Mouse (Mus musculus): ENCODE results near the gene Ctsl. TPM values are rescaled to one million over a fixed set of nuclear protein-coding genes. Genes with fewer than 3 reads are reported as not detected.

Ctsl gene
- polyA plus RNA-seq, 1 experiment from 2014 or later, result 159 TPM

Other genes with a start within 250 kb of the Ctsl start
- gene Slc35d2, start 241.5 kb downstream of the Ctsl start, polyA plus RNA-seq (2016; fragmentation: Nextera tagmentation; extraction: Ambion mirVana), result 3.4 and 3.7 TPM in 2 replicates
- gene Zfp367, start 217.7 kb downstream of the Ctsl start, polyA plus RNA-seq (2016; fragmentation: Nextera tagmentation; extraction: Ambion mirVana), result 18.9 and 21.0 TPM in 2 replicates
- gene Habp4, start 209.1 kb downstream of the Ctsl start, polyA plus RNA-seq (2016; fragmentation: Nextera tagmentation; extraction: Ambion mirVana), result 19.0 and 21.7 TPM in 2 replicates
- 9.5 and 12.6 TPM in 2 replicates for gene Cdc14b, start 95.6 kb downstream of the Ctsl start, polyA plus RNA-seq (2016; fragmentation: Nextera tagmentation; extraction: Ambion mirVana)
- 22.9 and 25.3 TPM in 2 replicates for gene Aaed1, start 58.2 kb downstream of the Ctsl start, polyA plus RNA-seq (2016; fragmentation: Nextera tagmentation; extraction: Ambion mirVana)
- 9.7 and 10.9 TPM in 2 replicates for gene Cdk20, start 61.4 kb upstream of the Ctsl start, polyA plus RNA-seq (2016; fragmentation: Nextera tagmentation; extraction: Ambion mirVana)
- not detected in 2 replicates for gene Fam240b, start 126.9 kb upstream of the Ctsl start, polyA plus RNA-seq (2016; fragmentation: Nextera tagmentation; extraction: Ambion mirVana)